Mouse (Mus musculus) c-Kit-positive CD71-negative TER-119-negative erythroid progenitor cells, embryonic 14.5 days (primary cell): Measurements from ENCODE around the gene Med16.

Experiments used
- DNase-seq: peaks from one replicate; pipeline ENCODE4 v3.0.0-alpha.2; 2013; ENCODE audit warnings: low read depth

Gene Med16

DNA sequence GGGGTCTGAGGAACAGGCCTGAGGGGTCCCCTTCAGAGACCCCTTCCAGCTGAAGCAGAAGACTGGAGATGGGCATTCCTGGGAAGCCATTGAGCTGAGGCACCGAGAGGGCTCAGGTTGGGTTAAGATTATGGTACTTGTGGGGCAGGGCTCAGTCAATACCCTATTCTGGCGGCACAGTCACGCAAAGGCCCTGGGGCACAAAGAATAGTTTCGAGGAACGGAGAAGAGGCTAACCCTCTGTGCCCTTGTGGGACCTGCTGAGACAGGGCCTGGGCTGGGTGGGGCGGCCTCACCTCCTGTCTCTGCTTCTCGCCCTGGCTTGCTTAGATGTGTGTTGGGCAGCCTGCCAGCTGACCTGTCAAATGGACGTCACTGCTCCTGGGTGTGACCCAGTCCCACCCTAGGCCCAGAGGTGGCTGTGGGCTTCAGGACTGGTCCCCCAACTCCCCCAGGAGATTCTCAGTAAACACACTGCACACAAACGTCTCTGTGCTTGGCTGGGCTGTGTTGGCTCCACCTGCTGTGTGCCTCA is 24.5 kb upstream of the Med16 start:
- DNase-seq = no peak

DNA sequence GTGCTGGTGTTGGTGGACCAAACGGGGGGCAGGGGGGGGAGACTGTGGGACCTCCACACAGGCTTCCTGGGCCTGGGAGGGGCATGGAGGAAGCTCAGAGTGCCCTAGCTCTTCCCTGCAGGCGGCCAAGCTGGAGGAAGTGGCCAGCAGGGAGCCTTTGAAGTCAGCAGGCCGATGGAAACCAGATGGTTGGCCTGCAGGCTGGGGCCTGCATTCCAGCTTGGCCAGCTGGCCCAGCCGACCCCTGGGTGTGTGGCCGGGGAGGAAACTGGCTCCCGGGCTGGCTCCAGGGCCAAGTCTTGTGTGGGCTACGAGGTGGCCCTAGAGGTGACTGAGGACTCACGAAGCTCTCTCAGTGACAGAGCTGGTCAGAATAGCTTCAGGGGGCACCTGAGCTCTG is 24.0 kb upstream of the Med16 start:
- DNase-seq = no peak

DNA sequence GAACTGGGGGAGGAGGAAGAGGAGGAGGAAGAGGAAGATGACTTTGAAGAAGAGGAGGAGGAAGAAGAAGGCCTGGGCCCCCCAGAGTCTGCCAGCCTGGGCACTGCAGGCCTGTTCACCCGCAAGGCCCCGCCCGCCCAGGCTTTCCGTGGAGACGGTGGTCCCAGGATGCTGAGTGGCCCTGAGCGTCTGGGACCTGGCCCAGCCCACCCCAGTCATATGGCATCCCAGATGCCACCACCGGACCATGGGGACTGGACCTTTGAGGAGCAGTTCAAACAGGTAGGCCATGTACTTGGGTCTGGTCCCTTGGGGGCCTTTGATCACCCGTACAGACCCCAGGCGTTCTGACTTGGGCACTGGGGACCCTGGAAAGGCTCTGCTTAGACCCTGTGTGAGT is 23.1 kb upstream of the Med16 start:
- DNase-seq = no peak

DNA sequence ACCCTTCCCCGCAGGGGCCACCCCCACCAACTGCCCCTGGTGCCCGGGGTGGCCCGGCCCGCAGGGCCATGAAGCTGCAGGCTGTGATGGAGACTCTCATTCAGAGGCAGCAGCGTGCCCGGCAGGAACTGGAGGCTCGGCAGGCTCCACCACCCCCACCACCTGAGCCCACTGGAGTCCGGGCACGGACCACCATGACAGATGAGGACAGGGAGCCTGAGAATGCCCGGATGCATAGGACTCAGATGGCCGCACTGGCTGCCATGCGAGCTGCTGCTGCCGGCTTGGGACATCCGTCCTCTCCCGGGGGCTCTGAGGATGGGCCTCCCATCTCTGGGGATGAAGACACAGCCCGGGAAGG is 22.1 kb upstream of the Med16 start:
- no peak for DNase-seq

DNA sequence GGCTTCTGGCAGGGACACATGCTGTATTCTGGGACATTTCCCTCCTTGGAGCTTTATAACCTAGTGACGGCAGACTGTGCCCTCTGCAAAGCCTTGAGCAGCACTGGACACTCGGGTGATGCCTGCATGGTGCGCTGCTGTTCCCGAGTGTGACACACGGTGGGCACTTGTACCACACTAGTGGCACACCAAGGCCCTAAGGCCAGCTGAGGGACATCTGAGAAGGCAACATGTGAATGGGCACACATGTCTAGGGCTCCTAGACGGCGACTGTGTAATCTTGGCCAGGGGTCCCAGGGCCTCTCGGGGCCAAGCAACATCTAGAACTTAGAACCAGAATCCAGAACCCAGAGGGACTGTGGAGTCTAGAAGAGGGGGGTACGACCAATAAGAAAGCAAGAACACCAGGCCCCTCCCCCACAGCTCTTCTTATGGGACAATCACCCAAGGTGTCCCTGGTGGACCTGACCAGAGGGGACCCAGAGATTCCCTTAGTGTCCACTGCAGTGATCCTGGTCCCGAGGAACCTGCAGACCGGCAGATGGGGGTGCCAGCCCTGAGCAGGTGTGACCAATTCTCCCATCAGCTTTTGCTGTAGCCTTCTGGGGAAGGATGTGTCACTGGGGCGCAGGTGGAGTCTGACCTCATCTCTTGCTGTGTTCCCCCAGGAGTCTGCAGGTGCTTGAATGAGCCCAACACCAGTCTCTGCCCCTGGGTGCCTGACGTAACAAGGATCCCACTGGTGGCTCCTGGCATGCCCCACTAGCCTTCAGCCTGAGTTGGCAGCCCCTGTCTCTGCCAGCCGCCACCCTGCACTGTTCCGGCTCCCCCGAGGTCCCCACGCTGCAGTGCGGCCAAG is 21.5 kb upstream of the Med16 start:
- no peak for DNase-seq

DNA sequence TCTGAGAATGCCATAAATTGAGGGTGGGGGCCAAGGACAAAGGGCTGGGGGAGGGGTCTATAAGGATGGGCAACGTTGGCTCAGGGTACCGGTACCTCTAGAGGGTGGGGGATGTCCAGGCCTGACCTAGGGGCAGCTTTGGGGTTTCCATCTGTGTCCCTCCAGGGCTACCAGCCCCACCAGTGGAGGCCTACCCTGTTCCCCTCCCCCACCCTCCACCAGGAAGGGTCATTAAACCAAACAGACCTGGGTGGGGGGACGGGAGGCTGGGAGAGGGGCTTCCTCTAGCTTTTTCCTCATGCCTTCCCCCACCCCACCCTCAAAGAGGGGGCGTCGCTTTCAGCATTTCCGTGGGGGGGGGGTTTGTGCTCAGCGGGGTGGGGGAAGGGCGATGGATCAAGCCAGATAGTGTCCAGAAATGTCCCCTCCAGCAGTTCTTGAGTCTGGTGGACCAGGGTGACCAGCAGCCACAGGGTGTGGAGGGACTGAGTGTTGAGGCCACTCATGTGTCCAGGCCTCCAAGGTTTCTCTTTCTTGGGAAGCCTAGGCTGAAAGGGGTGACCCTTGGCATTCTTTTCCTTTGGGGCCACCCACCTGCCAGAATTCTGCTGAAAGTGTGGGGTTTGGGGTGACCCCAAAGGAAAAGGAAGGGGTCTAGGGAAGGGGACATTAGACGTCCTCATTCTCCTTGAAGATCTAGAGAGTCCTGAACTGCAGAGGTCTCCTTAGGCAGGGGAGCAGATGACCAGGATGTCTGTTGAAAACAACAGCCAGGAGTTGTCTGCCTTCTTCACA is 20.4 kb upstream of the Med16 start:
- no peak for DNase-seq

DNA sequence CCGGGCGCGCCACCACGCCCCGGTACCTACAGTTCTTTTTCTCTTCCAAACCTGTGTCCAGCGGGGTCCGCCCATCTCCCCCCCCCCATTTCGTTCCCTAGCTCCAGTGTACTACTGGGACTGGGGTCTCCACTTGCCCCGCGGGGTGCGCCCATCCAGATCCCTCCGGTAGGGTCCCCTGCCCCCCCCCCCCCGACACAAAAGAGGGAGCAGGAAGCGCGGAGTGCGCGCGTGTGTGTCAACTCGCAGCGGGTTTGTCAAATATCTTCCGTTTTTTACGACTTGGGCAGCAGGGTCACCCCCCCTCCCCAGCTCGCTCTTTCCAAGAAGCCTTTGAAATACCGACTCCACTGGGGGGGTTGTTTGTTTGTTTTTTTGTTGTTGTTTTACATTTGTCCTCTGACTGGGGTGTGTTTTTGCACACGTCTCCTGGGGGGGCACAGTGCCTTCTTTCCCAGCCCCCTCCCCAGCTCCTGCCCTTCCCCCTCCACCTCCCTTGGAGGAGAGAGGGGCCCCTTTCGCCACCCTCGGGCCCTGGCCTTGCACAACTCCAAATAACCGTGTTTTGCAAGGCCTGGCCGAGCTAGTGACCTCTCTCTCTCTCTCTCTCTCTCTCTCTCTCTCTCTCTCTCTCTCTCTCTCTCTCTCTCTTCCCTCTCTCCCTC is 19.4 kb upstream of the Med16 start:
- DNase-seq = no peak

DNA sequence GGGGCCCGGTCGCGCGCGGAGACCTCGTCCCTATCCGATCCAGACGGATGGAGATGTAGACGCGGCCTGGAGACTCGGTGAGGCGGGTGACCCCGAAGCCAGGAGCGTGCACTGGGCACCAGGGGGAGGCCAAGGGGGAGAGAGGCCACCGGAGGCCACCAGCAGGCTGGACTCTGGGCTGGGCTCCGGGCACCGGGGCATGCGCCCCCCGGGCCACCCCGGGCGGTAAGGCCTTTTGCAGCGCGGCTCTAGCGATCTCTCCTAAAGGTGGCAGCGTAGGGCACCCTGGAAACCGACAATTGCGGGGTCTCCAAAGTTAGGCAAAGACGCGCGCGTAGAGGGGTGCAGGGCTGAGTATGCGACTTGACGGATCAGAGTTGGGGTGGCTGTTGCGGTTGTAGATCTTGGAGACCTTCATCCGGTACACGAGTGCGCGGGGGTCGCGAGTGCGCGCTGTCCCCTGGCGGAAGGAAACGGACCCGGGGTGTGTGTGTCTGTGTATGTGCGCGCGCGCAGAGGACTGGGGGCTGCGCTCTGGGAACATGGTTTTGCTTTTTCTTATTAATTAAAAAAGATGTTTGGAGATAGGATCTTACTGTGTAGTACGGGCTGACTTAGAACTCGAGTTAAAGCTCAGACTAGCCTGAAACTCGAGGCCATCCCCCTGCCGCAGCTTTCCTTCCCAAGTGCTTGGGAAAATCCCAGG is 18.8 kb upstream of the Med16 start:
- no peak for DNase-seq

DNA sequence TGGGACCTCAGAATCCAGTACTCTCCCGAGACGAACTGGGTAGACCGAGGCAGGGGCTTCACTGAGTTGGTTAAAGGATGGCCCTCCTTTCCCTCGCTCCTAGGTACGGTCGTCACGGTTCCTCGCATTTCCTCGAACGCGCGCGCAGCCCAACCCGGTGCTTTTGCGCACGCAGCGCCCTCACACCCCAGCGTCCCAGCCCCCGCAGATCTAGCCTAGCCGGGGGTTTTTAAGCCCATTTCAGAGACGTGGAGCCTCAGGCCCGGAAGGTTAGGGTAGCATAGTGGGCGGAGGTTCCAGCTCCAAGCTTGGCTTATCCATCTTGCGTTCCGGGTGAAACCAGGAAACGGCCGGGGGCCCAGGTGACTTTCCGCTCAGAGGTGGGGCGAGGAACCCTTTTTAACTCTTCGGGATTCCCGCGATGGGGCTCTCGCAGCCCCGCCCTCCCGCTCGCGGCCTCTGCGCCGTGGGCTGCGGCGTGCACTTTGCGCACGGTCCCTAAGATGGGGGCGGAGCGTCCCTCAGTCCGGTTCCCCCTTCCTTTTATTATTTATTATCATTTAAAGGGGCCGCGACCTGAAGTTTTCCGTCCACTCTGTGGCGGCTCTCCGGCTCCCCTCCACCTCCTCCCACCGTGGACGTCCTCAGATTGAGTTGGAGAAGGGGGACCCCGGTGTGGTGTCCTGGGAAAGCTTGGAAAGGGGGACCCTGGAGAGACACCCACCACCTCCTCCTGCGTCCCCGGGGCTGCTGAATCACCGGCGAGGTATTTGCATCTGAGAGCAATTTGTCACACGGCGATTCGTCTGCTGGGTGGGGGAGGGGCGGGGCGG is 18.0 kb upstream of the Med16 start, which contains the start of gene Arid3a:
Gene Arid3a, plus strand, starts transcription at position 553 of the 833 bp plus-strand sequence.
- DNase-seq = peak; percentile 88

DNA sequence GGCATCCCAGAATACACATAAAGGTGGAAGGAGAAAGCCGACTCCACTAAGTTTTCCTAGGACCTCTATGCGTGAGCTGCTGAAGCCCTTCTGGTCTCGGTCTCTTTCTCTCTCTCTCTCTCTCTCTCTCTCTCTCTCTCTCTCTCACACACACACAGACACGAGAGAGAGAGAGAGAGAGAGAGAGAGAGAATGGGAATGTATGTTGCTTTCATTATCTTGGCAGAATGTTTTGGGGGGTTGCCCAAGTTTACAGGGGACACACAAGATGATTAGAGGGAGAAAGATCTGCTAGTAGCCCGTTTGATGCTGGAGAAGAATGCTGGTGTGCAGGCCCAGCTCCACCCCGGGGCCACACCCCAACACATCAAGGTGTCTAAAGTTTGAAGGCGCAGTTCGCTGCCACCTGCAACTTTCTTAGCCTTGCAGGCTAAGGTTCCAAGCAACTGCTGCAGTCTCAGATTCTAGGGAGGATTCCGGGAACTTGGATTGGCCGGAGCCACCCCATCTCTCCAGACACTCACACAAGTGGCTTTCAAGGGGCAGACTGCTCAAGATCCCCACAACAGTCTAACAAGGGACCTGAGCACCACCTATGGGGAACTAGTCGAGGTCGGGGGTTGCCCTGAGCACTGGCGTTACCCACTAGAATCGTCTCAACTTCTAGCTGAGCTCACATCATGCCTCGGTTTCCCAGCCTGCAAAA is 17.2 kb upstream of the Med16 start:
- DNase-seq = no peak

DNA sequence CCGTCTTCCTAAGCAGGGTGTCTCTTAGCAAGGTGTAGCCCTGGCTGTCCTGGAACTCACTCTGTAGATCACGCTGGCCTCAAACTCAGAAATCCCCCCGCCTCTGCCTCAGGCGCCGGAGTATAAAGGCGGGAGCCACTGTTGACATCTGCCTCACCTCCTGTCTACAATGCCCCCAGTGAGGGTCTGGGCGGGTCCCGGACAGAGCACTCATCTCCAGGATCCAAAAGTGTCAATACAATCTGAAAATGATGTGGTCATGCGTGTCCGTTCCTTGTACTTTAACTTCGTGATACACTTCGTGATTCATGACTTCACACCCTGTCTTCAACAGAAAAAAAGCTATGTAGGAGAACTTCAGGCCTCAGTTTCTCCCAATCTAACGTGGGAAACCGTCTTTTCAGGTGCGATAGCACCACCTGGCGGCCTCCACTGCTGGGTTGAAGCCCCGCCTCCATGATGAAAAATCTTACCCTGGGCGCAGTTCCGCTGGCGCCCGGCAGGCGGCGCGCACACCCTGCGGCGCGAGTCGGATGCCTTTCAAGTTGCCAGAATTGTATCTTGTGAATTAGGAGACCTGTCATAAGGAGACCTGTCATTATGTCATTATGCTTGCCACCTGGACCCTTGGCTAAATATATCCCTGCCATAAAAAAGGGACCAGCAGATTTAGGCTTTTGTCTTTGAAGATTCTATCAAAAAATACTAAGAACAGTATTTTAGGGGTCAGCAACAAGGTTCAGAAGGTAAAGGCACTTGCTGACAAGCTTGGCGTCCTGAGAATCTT is 16.5 kb upstream of the Med16 start:
- DNase-seq = peak; percentile 79

DNA sequence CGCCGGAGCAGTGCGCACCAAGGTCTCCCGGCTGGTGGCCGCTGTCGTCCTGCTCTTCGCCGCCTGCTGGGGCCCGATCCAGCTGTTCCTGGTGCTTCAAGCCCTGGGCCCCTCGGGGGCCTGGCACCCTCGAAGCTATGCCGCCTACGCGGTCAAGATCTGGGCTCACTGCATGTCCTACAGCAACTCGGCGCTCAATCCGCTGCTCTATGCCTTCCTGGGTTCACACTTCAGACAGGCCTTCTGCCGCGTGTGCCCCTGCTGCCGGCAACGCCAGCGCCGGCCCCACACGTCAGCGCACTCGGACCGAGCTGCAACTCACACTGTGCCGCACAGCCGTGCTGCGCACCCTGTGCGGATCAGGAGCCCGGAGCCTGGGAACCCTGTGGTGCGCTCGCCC is 12.8 kb upstream of the Med16 start:
- no peak for DNase-seq

DNA sequence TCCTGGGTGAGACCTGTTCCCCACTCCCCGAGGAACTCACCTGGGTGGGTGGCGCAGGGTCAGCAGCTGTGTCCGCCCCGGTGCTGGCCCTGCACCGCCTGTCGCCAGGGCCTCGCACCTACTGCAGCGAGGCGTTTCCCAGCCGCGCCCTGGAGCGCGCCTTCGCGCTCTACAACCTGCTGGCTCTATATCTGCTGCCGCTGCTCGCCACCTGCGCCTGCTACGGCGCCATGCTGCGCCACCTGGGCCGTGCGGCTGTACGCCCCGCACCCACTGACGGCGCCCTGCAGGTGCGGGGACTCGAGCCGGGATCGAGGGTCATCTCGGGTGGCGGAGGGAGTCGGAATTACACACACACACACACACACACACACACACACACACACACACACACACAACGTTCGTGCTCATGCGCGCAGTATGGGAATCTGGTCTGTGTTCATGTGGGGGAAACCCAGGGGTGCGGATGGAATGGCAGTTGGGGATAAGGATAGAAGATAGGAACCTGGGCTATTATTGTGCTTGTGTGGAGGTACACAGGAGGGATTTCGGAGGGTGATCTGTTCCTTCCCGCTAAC is 12.3 kb upstream of the Med16 start, which contains the start of gene R3hdm4:
Gene R3hdm4, minus strand, starts transcription at position 251 of the 578 bp plus-strand sequence.
- no peak for DNase-seq

DNA sequence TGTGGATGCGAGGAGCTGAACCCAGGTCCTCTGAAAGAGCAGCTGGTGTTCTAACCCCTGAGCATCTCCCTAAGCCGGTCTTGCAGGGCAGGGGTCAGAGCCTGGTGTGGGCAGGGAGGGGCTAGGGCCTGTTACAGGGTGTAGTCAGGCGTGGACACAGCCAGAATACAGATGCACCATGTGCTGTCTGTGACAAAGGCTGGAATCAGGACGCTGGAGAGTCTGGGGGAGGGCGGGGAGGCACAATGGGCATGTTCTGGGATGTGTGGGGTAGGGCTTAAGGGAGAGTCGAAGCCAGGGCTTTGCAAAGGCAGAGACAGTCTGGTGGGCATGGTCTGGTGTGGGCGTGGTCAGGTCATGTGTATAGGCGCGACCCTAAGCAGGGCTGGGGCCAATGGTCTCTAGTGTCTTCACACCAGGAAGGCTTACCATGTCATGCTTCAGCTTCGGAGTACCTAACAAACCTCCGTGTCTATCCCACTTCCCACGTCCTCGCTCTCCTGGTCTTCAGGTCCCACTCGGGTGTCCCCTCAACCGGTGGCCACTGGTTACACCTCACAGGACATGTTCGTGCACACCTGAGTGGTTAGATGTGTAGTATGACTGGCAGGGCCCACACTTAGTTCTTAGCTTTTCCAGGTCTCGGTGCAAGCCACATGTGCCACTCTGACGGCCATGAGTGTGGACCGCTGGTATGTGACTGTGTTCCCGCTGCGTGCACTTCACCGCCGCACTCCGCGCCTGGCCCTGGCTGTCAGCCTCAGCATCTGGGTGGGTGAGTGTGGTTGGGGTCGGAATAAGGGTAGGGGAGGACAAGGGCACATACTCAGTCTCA is 11.6 kb upstream of the Med16 start:
- DNase-seq = no peak

DNA sequence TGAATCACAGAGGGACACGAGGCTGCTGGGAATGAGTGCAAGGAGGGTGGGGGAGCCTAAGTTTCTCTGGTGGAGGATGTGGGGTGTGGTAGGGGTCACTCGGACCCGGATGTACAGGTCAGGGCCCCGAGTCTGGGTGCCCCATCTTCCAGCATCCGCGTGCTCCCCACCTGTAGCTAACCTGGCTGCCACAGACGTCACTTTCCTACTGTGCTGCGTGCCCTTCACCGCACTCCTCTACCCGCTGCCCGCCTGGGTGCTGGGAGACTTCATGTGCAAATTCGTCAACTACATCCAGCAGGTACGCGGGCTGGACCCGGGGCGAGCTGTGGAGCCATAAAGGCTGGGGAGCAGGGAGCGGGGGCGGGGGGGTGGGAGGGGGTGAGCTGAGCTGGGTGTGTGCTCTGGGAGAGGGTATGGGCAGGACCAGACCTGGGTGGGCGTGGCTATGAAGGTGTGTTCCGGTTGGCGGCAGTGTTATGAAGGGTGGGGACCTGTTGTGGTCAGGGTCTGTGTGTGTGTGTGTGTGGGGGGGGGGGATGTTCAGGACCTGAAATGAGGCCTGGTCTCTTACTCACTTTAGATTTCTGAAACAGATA is 10.6 kb upstream of the Med16 start:
- no peak for DNase-seq

DNA sequence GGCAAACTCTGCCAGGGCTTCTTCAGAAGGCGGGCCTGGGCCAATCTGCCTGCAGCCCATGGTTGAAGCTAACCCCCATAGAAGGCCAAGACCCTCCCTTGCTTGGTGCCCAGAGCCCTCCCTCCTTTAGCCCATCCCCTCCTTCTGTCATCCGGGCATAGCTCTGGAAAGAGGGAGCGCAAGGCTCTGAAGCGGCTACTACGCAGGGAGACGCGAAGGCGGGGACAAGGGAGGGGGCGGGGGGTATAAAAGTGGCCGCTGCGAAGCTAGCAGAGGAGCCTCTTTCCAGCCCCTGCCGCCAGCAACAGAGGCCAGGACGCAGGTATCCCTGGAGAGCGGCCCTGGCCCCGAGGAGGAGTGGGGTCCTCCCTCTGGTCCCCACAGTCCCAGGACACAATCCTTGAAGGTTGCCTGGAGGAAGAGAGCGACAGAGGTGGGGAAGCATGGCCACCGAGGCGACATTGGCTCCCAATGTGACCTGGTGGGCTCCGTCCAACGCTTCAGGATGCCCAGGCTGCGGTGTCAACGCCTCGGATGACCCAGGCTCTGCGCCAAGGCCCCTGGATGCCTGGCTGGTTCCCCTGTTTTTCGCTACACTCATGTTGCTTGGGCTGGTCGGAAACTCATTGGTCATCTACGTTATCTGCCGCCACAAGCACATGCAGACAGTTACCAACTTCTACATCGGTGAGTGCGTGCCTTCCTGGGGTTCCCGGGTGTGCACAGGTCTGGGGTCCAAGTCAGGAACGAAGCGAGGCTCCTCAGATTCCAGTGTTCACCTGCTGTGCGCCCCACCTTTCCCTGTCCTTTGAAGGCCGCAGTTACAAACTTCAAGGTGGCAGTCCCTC is 9.7 kb upstream of the Med16 start:
- no peak for DNase-seq
